Mouse (Mus musculus) mouse trophoblast stem cell (cell line): Measurements from ENCODE around the gene Aloxe3.

Experiments used
- in situ Hi-C, 2 experiments: fragments of 300-500 bp; cut with MseI, MboI; formaldehyde crosslinking; loops; 2 replicates in 1 of 2; 3 replicates in 1 of 2; pipeline ENCODE4 v1.15.1; 2025

Gene Aloxe3

DNA sequence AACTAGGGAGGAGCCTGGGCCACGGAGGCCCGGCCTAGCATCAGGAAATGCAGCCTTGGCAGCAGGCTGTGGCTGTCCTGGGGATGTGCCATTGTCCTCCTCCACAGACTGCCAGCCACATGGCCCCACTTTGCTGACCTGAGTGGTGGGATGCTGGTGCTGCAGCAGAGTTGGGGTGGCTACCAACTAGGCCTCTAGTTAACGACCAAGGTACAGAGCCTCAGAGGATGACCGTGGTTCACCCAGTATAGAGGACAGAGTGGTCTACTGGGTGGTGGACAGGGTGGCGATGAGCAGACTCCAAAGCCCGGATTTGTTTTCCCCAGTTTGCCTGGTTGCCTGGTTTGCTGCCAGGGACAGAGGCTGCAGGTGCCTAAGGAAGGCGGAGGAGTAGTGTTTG, 49.0 kb downstream of the Aloxe3 start:
- in situ Hi-C loops, result no loop called here

DNA sequence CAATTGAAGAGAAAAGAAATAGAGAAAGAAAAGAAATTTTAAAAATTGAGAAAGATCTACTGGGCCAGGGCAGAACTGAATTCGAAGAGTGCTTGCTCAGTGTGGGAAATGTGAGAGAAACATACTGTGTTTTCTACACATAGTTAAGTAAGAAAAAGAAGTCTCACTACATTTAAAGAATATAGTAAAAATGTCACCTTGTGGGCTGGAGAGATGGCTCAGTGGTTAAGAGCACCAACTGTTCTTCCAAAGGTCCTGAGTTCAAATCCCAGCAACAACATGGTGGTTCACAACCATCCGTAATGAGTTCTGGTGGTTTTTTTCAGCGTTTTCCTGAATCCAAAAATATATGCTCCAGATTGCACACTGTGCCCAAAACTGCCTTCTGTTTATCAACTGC, 52.8 kb downstream of the Aloxe3 start:
- in situ Hi-C loops, result no loop called here

DNA sequence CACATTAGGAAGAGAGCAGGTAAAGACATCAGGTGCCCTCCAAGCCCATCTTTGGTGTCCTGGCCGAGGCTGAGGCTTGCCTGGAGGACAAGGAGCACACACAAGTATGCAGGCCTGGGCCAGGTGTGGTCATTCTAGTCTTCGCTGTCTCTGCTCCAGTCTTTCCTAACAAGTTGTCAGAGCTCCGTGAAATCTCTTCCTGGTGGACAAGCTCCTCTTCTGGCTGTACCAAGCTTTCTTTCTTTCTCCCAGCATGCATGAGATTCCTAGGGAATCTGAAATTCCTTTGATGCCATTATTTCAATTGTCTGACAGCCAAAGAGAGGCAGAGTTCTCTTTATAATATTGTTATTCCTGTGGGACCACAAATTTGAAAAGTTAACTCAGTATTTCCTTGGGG, 53.8 kb downstream of the Aloxe3 start:
- in situ Hi-C loops, result no loop called here

DNA sequence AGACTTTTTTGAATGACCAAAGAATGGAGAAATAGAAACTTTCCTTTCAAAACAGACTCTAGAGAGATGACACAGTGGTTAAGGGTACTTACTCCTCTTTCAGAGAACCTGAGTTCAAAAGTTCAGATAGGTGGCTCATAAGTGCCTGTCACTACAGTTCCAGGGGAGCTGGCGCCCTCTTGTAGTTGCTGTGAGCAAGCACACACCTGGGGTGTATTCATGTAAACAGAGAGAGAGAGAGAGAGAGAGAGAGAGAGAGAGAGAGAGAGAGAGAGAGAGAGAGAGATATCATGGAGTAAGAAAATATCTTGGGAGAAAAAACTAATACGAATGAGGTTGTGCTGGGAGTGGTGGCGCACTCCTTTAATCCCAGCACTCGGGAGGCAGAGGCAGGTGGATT, 54.4 kb downstream of the Aloxe3 start:
- in situ Hi-C loops, result no loop called here

DNA sequence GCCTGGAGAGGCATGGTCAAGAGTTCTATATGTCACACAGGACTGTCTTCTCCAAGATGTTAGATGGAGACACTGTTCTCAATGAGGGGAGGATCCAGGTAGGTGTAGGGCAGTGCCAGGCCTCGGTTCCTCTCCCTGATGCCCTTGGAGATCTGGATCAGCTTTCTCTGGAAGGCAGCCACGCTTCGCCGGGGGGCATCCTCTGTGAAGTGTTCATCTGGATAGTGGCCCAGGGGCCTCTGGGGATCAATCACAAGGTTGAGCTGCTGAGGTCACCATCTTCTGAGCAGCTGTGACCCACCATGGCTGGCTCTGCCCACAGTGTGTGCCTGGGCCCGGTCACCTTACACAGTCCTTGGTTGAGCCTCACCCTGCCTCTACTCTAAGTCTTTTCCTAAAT, 59.3 kb downstream of the Aloxe3 start:
- in situ Hi-C loops, result no loop called here

DNA sequence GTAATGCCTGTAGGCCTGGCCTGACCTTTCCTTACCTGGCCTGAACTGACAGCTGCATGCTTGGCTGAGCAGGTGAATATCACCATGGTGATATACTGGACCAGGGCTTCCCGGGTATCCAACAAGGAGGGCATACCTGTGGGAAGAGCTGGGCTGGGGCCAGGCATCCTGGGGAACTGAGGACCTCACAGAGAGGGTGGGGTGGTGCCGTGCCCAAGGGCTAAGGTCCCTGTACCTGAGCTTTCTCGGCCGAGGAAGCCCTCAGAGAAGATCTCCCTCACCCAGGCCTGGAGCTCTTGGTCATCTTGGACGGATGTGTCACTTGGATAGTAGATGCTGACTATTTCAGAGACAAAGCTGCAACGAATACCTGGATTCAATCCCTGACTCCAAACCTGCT, 60.2 kb downstream of the Aloxe3 start:
- in situ Hi-C loops, result no loop called here

DNA sequence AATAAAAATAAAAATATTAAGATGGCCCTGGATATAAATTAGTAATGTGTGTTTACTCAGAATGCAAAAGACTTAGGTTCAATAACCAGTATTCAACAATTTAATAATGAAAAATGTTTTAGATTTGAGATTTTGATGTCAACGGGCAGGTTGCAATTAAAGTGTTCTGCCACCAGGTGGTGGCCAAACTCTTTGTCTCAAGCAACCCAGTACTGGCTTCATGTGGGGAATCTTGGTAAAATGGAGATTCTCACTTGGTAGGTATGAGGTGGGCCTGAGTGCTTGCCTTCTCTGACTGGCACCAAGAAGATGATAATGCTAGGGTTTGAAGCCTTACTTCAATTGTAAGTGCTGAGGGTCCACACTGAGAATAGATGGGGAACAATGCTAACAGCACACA, 67.1 kb downstream of the Aloxe3 start:
- in situ Hi-C loops, result loop anchor here (5.0 kb wide), 2 partner anchors 49 to 54 kb away; no protein-coding TSS in a partner anchor

DNA sequence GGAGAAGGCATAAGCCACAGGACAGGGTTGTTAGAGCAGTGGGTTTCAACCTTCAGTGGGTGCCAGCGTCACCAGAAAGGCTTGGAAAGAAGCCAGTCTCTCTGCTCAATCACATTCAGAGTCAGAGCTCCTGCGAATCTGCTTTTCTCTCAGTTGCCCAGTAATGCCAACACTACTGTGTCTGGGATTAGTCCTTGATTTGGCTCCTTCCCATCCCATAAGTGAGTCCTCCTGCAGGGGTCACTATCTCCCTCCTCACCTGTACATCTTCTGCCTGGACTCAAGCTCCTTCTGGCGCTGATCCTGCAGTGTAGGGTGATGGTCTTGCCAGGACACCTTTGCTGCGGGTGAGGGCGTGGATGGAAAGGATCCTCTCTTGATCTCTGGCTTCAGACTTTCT, 71.1 kb downstream of the Aloxe3 start:
- in situ Hi-C loops, result no loop called here

DNA sequence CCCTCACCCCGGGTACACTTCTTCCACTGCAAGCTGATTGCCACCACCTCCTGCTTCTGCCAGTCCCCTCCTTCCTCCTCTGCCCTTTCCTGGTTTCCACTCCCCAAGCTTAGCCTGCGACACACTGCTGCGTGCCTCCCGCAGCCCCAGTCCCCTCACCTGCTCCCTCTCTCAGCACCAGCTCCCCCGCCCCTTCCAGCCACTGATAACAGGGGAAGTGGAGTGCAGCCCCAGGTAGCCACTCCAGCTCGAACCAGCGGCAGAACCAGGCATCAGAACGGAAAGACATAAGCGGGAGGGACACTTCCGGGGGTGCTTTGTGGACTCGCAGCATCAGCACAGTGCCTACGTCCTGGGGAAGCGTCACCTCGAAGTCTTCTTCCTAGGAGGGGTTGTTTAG, 71.5 kb downstream of the Aloxe3 start:
- in situ Hi-C loops, result no loop called here

DNA sequence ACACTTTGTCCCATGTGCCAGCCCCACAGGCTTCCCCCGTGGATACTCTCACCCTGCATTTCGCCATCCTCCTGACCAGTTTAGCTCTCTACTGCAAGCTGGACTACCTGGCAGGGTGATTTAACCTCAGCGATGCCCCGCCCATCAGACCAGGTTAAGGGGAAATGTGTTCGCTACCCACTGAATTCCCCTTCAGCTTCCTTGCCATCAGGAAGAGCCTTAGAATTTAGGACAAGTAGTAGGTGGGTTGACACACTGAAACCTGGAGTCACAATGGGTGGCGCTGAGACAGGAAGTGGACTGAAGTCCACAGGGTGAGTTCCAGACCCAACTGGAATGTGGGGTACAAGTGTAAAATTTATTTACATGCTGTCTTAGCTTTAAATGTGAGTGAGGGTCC, 72.0 kb downstream of the Aloxe3 start, which contains the start of gene Alox8:
TSS of gene Alox8 (minus strand) at position 101 of the 400 bp plus-strand sequence.
- in situ Hi-C loops, result no loop called here
